Mouse (Mus musculus) heart, embryonic 14.5 days (tissue): ENCODE results near the gene Kalrn. TPM values are rescaled to one million over a fixed set of nuclear protein-coding genes. Genes with fewer than 3 reads are reported as not detected.

Source experiments
- ATAC-seq: fragments of 200-750 bp; cut with Nextera tagmentation; 2 replicates; pipeline ENCODE4 v1.8.0; 2017; ENCODE audit warnings: low read depth, moderate TSS enrichment; ENCODE audit not compliant: insufficient number of reproducible peaks, insufficient read depth, low FRiP score
- H3K27ac ChIP-seq, 2 experiments: fragments of 200-500 bp in 1 of 2; fragments of 300-500 bp in 1 of 2; sonication (generic) in 1 of 2; replicated peaks in 1 of 2; 2 replicates each; pipeline ENCODE4 v1.5.1; 2012 to 2014; ENCODE audit warnings: low read depth in 2 of 2, low read length in 2 of 2, control low read depth in 1 of 2, mild to moderate bottlenecking in 1 of 2, mixed read lengths in 1 of 2; ENCODE audit not compliant: control insufficient read depth in 1 of 2, insufficient read depth in 1 of 2
- H3K27me3 ChIP-seq: fragments of 300-500 bp; sonication (generic); 2 replicates; pipeline ENCODE4 v1.6.1; 2014; ENCODE audit warnings: mild to moderate bottlenecking, low read length, control low read depth; ENCODE audit not compliant: control insufficient read depth, insufficient read depth
- H3K36me3 ChIP-seq: fragments of 300-500 bp; sonication (generic); 2 replicates; pipeline ENCODE4 v1.6.1; 2014; ENCODE audit warnings: mild to moderate bottlenecking, control low read depth, low read length, mixed read lengths; ENCODE audit not compliant: control insufficient read depth, insufficient read depth
- H3K4me1 ChIP-seq, 2 experiments: fragments of 200-500 bp in 1 of 2; fragments of 300-500 bp in 1 of 2; sonication (generic) in 1 of 2; 2 replicates each; pipeline ENCODE4 v1.6.1; 2012 to 2014; ENCODE audit warnings: low read length in 2 of 2, control low read depth in 1 of 2, mixed read lengths in 1 of 2; ENCODE audit not compliant: control insufficient read depth in 2 of 2, insufficient read depth in 2 of 2
- H3K4me2 ChIP-seq: fragments of 300-500 bp; sonication (generic); 2 replicates; pipeline ENCODE4 v1.6.1; 2014; ENCODE audit warnings: mild to moderate bottlenecking, low read length
- H3K4me3 ChIP-seq, 2 experiments: fragments of 200-500 bp in 1 of 2; fragments of 300-500 bp in 1 of 2; sonication (generic) in 1 of 2; 2 replicates each; pipeline ENCODE4 v1.5.1; 2012 to 2014; ENCODE audit warnings: low read length in 2 of 2, mild to moderate bottlenecking in 2 of 2, control low read depth in 1 of 2, low read depth in 1 of 2, moderate library complexity in 1 of 2; ENCODE audit not compliant: control insufficient read depth in 1 of 2, insufficient read depth in 1 of 2
- H3K9ac ChIP-seq: fragments of 300-500 bp; sonication (generic); 2 replicates; pipeline ENCODE4 v1.6.1; 2014; ENCODE audit warnings: mild to moderate bottlenecking, low read length
- H3K9me3 ChIP-seq: fragments of 300-500 bp; sonication (generic); 2 replicates; pipeline ENCODE4 v1.6.1; 2016; ENCODE audit warnings: low read length, control low read depth; ENCODE audit not compliant: control insufficient read depth
- WGBS: fragments of 180-500 bp; shearing (Covaris S2); extraction: QIAGEN DNeasy Blood & Tissue Kit; methylation state at CpG from one replicate; pipeline ENCODE4 v1.1.7; 2014; 5-methylcytosine and 5-hydroxymethylcytosine counted together
- polyA plus RNA-seq: library from polyadenylated mRNA; unstranded; fragments of >200 nt; fragmentation: Nextera tagmentation; extraction: Ambion mirVana; gene quantifications from 2 replicates; pipeline ENCODE4 v1.2.1, GENCODE M21; 2014

Kalrn gene
- polyA plus RNA-seq, 1 experiment from 2014 or later = 33.4 TPM

GRCm38 (mm10) chr16:34211243-34211642 lies 362.1 kb downstream of the Kalrn start:
- no peak for ATAC-seq
- Histone ChIP-seq H3K4me3 (no peak overlapping the region), H3K27ac (peak overlapping the region; percentile 5 to 64; a peak in 3 of 4 replicates), H3K4me2 (peak overlapping the region; percentile 14; the same call in 1 of the 2 replicates), H3K9me3 (no peaks in the 10 kb centered on the region), H3K9ac (no peak overlapping the region), H3K4me1 (peaks cover 24 to 41% of the 10 kb centered on the region in 2 experiments), H3K27me3 (no peaks in the 10 kb centered on the region), H3K36me3 (peaks cover 74% of the 10 kb centered on the region)
- 27% methylated on average over 12 of the region's 12 CpGs for WGBS

GRCm38 (mm10) chr16:34208748-34209147 lies 364.6 kb downstream of the Kalrn start:
- peak; percentile 23 for ATAC-seq
- WGBS = 29% methylated on average over 5 of the region's 5 CpGs
- H3K27me3 ChIP-seq = no peaks in the 10 kb centered on the region
- H3K4me2 ChIP-seq = no peak overlapping the region
- H3K36me3 ChIP-seq = peaks cover 74% of the 10 kb centered on the region
- H3K4me1 ChIP-seq = peaks cover 22 to 41% of the 10 kb centered on the region in 2 experiments
- peak overlapping the region; percentile 36 to 78; a peak in 3 of 4 replicates for H3K27ac ChIP-seq
- H3K9ac ChIP-seq = no peak overlapping the region
- no peaks in the 10 kb centered on the region for H3K9me3 ChIP-seq
- no peak overlapping the region for H3K4me3 ChIP-seq

- Histone ChIP-seq H3K9me3 (no peaks in the 10 kb centered on the region), H3K4me1 (peaks cover 22 to 40% of the 10 kb centered on the region in 2 experiments), H3K4me3 (no peak overlapping the region), H3K9ac (no peak overlapping the region), H3K27me3 (no peaks in the 10 kb centered on the region), H3K36me3 (peaks cover 74% of the 10 kb centered on the region), H3K27ac (no peak overlapping the region), H3K4me2 (no peak overlapping the region)
- WGBS = 75% methylated on average over 5 of the region's 5 CpGs
- no peak for ATAC-seq
Observed at GRCm38 (mm10) chr16:34207972-34208371, 365.4 kb downstream of the Kalrn start.

DNA sequence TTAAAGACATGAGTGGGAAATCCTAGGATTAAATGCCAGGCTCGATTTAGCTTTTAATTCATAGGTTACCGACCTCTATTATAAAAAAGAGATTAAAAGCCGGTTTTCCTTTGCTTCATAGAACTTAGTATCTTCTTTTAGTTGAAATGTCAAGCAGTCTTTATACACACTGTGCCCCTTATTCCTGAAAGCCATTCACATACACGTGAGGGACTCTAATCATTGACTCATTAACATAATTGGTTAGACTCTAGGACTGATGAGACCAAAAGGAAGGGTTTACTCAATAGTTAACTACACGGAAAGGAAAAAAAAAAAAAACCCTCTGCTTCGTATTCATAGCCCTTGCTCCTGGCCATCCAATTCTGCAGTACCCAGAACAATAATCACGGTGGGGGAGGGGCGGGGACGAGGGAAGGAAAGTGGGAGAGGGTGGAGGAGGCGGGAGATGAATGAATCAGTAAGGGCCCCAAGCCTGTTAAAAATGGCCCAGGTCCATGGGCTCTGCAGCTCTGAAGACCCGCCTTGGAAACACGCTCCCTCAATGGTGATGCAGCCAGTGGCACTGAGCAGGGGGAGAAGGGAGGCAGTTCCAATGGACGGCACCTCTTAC lies 368.7 kb downstream of the Kalrn start:
- WGBS = 86% methylated on average over 13 of the region's 13 CpGs
- Histone ChIP-seq H3K4me2 (no peak overlapping the region), H3K4me3 (no peak overlapping the region), H3K9ac (no peak overlapping the region), H3K4me1 (peaks cover 7 to 11% of the 10 kb centered on the region in 2 experiments; a peak in 2 of 4 replicates), H3K27me3 (no peaks in the 10 kb centered on the region), H3K36me3 (peaks cover 87% of the 10 kb centered on the region), H3K27ac (no peak overlapping the region), H3K9me3 (no peaks in the 10 kb centered on the region)
- ATAC-seq = no peak

- Histone ChIP-seq H3K27me3 (no peaks in the 10 kb centered on the region), H3K36me3 (peaks cover 89% of the 10 kb centered on the region), H3K9ac (no peak overlapping the region), H3K4me3 (no peak overlapping the region), H3K4me1 (no peaks in the 10 kb centered on the region), H3K4me2 (no peak overlapping the region), H3K27ac (no peak overlapping the region), H3K9me3 (no peaks in the 10 kb centered on the region)
- ATAC-seq = no peak
- WGBS = 84% methylated on average over 6 of the region's 6 CpGs
Observed at GRCm38 (mm10) chr16:34199543-34199942, 373.8 kb downstream of the Kalrn start.

DNA sequence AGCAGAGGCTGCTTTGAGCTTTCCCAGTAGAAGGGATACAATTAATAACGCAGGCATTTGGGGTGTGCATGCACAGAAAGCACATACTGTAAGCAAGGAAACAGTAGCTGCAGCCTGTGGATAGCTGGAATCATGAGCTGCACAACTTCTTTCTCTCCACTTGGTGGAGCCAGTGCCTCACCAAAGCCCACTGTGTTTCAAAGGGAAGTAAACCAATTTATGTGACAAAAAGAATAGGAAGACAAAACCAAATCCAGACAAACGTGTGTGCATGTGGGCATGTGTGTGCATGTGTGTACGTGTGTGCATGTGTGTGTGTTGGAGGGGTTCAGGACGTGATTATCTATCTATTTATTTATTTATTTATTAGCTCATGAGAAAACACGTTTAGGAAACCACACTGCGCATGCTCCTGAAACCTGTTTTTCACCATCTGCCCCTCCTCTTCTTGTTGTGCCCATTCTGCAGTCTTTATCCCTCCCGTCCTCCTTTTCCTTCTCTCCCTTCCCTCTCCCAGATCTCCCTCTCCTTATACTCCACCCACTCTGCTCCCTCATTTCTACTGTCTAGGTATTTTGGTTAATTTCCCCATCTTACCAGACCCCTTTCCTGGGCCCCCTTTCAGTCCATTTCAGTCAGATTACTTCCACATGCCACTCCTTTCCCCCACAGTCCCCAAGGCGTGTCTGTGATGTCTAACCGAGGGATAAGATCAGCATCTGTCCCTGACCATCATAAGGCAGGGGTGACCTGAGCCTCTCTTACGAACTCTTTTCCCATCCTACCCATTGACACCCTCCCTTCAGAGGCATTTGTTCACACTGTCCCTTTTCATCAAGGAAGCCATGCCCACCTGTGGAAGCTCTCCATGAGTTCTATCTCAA lies 380.1 kb downstream of the Kalrn start:
- H3K9ac ChIP-seq = no peak overlapping the region
- H3K4me2 ChIP-seq = no peak overlapping the region
- H3K27ac ChIP-seq = no peak overlapping the region
- H3K9me3 ChIP-seq = no peaks in the 10 kb centered on the region
- H3K27me3 ChIP-seq = no peaks in the 10 kb centered on the region
- no peak for ATAC-seq
- H3K4me3 ChIP-seq = no peak overlapping the region
- WGBS = 47% methylated on average over 10 of the region's 10 CpGs
- H3K4me1 ChIP-seq = no peaks in the 10 kb centered on the region
- H3K36me3 ChIP-seq = peaks cover 67% of the 10 kb centered on the region

DNA sequence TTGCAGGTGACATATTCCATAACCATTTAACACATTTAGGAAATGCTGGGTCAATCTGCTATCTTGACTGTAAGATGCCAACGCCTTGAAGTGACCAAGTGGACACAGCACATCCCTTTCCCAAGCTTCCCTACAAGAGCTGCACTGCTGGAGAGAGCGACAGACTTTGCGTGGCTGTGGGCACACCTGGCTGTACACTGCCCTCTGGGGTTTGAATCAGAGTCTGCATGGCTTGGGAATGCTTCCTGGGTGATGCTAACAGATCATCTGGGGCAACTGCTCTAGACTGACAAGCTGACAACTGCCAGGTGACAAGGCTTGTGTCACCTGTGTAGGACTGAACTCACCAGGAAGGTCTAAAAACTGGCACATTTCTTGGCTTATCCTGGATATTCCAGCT lies 388.6 kb downstream of the Kalrn start:
- Histone ChIP-seq H3K36me3 (peaks cover 75% of the 10 kb centered on the region), H3K4me2 (no peak overlapping the region), H3K9me3 (no peaks in the 10 kb centered on the region), H3K27ac (no peak overlapping the region), H3K27me3 (no peaks in the 10 kb centered on the region), H3K4me1 (no peaks in the 10 kb centered on the region), H3K4me3 (no peak overlapping the region), H3K9ac (no peak overlapping the region)
- 56% methylated on average over 3 of the region's 3 CpGs for WGBS
- ATAC-seq = no peak
